Mouse (Mus musculus): ENCODE data around the gene Stx3.

DNA sequence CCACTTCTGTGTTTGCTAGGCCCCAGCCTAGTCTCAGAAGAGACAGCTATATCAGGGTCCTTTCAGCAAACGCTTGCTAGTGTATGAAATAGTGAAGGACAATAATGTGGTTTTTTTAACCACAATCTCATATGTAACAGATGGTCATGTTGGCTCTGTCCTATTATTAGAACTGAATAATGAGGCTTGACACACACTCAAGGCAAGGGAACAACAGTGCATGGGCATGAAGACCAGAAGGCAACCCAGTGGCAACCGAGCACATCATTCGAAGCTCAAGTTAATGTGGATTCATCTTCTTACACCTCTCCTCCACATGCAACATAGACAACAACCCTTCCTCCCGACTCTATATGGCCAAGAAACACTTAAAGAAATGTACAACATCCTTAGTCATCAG is 27.1 kb upstream of the Stx3 start:
- TF ChIP-seq POLR2A (IDR thresholded peaks at IDR 0.05; ENCODE audit: insufficient read depth, low read length) (no peak), CTCF (IDR thresholded peaks at IDR 0.05; ENCODE audit: low read depth, low read length) (no peak)

All from ES-Bruce4 (cell line).